Mouse (Mus musculus): ENCODE results near the gene Mslnl.

Mslnl gene

GRCm38 (mm10) chr17:25786280-25786679 lies 50.4 kb downstream of the Mslnl start, which contains the start of gene Ccdc78:
Gene Ccdc78 (plus strand): TSS chr17:25786580.
- no peak for DNase-seq (ENCODE audit: low spot score)

GRCm38 (mm10) chr17:25786781-25787504 lies 51.1 kb downstream of the Mslnl start:
- no peak for DNase-seq (ENCODE audit: low spot score)

- no peak for DNase-seq (ENCODE audit: low spot score)
Observed at GRCm38 (mm10) chr17:25791320-25791842, 55.5 kb downstream of the Mslnl start.

GRCm38 (mm10) chr17:25791843-25792527 lies 56.1 kb downstream of the Mslnl start:
- DNase-seq (ENCODE audit: low spot score) = peak; percentile 71

GRCm38 (mm10) chr17:25792615-25793014 lies 56.8 kb downstream of the Mslnl start, which contains the start of gene Fam173a:
Gene Fam173a (minus strand): TSS chr17:25792901.
- no peak for DNase-seq (ENCODE audit: low spot score)

- no peak for DNase-seq (ENCODE audit: low spot score)
Observed at GRCm38 (mm10) chr17:25794197-25794596, 58.4 kb downstream of the Mslnl start.

- DNase-seq (ENCODE audit: low spot score) = no peak
Observed at GRCm38 (mm10) chr17:25794998-25795397, 59.2 kb downstream of the Mslnl start.

GRCm38 (mm10) chr17:25795609-25796092 lies 59.8 kb downstream of the Mslnl start, which contains the start of gene AC134908.4:
Gene AC134908.4 (minus strand): TSS chr17:25795659.
- DNase-seq (ENCODE audit: low spot score) = peak; percentile 83

GRCm38 (mm10) chr17:25796211-25796771 lies 60.4 kb downstream of the Mslnl start:
- DNase-seq (ENCODE audit: low spot score) = no peak

- no peak for DNase-seq (ENCODE audit: low spot score)
Observed at GRCm38 (mm10) chr17:25796951-25797369, 61.1 kb downstream of the Mslnl start, which contains the start of gene Metrn. Gene Metrn (minus strand): TSS chr17:25797136.

Measured in left cerebral cortex, adult 11 months (tissue).